Mouse (Mus musculus) forebrain, embryonic 11.5 days (tissue): ENCODE measurements at regions not wholly inside any gene's neighbourhood (a gene's known extent, or its start where the extent isn't known, plus 50 kb on each side); places are given as distances from the start of the nearest gene placed in this dataset.

Source experiments
- ATAC-seq: fragments of 200-750 bp; cut with Nextera tagmentation; replicated peaks from 2 replicates; pipeline ENCODE4 v1.8.0; 2017; ENCODE audit warnings: moderate TSS enrichment; ENCODE audit not compliant: low FRiP score
- DNase-seq: peaks from one replicate; pipeline ENCODE4 v3.0.0-alpha.2; 2017; ENCODE audit warnings: low spot score
- H3K27ac ChIP-seq: fragments of 300-500 bp; sonication (generic); 2 replicates; pipeline ENCODE4 v1.5.1; 2014; ENCODE audit warnings: low read depth, low read length
- H3K27me3 ChIP-seq: fragments of 300-500 bp; sonication (generic); 2 replicates; pipeline ENCODE4 v1.6.1; 2014; ENCODE audit warnings: mild to moderate bottlenecking, low read length, mixed read lengths; ENCODE audit not compliant: control insufficient read depth, insufficient read depth
- H3K36me3 ChIP-seq: fragments of 300-500 bp; sonication (generic); 2 replicates; pipeline ENCODE4 v1.6.1; 2014; ENCODE audit warnings: mild to moderate bottlenecking, low read length, moderate library complexity, mixed read lengths; ENCODE audit not compliant: control insufficient read depth, insufficient read depth
- H3K4me1 ChIP-seq: fragments of 300-500 bp; sonication (generic); replicated peaks from 2 replicates; pipeline ENCODE4 v1.6.1; 2014; ENCODE audit warnings: low read length, mixed read lengths; ENCODE audit not compliant: control insufficient read depth, insufficient read depth
- H3K4me2 ChIP-seq: fragments of 300-500 bp; sonication (generic); 2 replicates; pipeline ENCODE4 v1.6.1; 2014; ENCODE audit warnings: low read depth, mild to moderate bottlenecking, low read length, moderate library complexity, mixed read lengths; ENCODE audit not compliant: severe bottlenecking
- H3K4me3 ChIP-seq: fragments of 300-500 bp; sonication (generic); 2 replicates; pipeline ENCODE4 v1.5.1; 2014; ENCODE audit warnings: low read depth, low read length
- H3K9ac ChIP-seq: fragments of 300-500 bp; sonication (generic); 2 replicates; pipeline ENCODE4 v1.6.1; 2014; ENCODE audit warnings: low read length
- H3K9me3 ChIP-seq: fragments of 300-500 bp; sonication (generic); 2 replicates; pipeline ENCODE4 v1.6.1; 2016; ENCODE audit warnings: low read length, mixed read lengths; ENCODE audit not compliant: control insufficient read depth
- WGBS: fragments of 180-500 bp; shearing (Covaris S2); extraction: QIAGEN DNeasy Blood & Tissue Kit; methylation state at CpG from one replicate; pipeline ENCODE4 v1.1.7; 2014; 5-methylcytosine and 5-hydroxymethylcytosine counted together

- H3K4me2 ChIP-seq, result no peak overlapping the region
- no peak overlapping the region for H3K4me3 ChIP-seq
- H3K9me3 ChIP-seq, result no peaks in the 10 kb centered on the region
- no peaks in the 10 kb centered on the region for H3K4me1 ChIP-seq
- H3K27ac ChIP-seq, result no peak overlapping the region
- 59% methylated on average over 13 of the region's 13 CpGs for WGBS
- no peak for ATAC-seq
- no peaks in the 10 kb centered on the region for H3K27me3 ChIP-seq
- no peak for DNase-seq
- no peak overlapping the region for H3K9ac ChIP-seq
- no peaks in the 10 kb centered on the region for H3K36me3 ChIP-seq
Measured at GRCm38 (mm10) chr2:178927038-178927660, 496.8 kb downstream of the Cdh26 start.

DNA sequence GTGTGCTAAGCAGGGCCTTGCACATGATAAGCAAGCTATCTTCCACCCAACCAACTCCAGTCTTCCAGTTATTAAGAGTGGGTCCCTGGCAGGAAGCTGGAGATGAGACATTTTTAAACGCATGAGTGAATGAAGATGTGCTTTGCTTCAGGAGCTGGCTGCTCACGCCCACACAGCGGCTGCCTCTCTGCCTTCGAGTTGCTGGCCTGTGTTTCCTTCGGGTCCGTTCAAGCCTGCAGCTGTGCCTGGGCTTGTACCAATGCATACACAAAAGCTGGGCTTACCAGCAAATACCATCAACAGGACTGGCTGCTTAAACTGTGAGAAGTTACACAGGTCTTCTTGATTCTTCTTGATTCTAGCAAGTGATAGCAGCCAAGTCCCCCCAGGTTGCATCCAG, 498.7 kb downstream of the Cdh26 start:
- Histone ChIP-seq H3K4me1 (no peaks in the 10 kb centered on the region), H3K27me3 (no peaks in the 10 kb centered on the region), H3K9me3 (no peaks in the 10 kb centered on the region), H3K4me2 (no peak overlapping the region), H3K36me3 (no peaks in the 10 kb centered on the region), H3K9ac (no peak overlapping the region), H3K4me3 (no peak overlapping the region), H3K27ac (no peak overlapping the region)
- no peak for DNase-seq
- ATAC-seq, result no peak
- WGBS, result 80% methylated on average over 6 of the region's 6 CpGs

- 75% methylated on average over 2 of the region's 2 CpGs for WGBS
- Histone ChIP-seq H3K4me3 (no peak overlapping the region), H3K4me1 (no peaks in the 10 kb centered on the region), H3K27ac (no peak overlapping the region), H3K4me2 (no peak overlapping the region), H3K9ac (no peak overlapping the region), H3K36me3 (no peaks in the 10 kb centered on the region), H3K9me3 (no peaks in the 10 kb centered on the region), H3K27me3 (no peaks in the 10 kb centered on the region)
- ATAC-seq (no peak), DNase-seq (no peak)
Measured at GRCm38 (mm10) chr2:178930125-178930524, 499.8 kb downstream of the Cdh26 start.

- no peak overlapping the region for H3K4me3 ChIP-seq
- H3K36me3 ChIP-seq, result no peaks in the 10 kb centered on the region
- no peaks in the 10 kb centered on the region for H3K27me3 ChIP-seq
- H3K4me2 ChIP-seq, result no peak overlapping the region
- H3K27ac ChIP-seq, result no peak overlapping the region
- H3K9me3 ChIP-seq, result no peaks in the 10 kb centered on the region
- WGBS, result 55% methylated on average over 6 of the region's 6 CpGs
- DNase-seq (no peak), ATAC-seq (peak; percentile 42)
- H3K9ac ChIP-seq, result no peak overlapping the region
- H3K4me1 ChIP-seq, result peaks cover 9% of the 10 kb centered on the region; the same call in 1 of the 2 replicates
Measured at GRCm38 (mm10) chr2:178948471-178948870, 493.8 kb upstream of the Cdh4 start.

- H3K4me2 ChIP-seq, result no peak overlapping the region
- DNase-seq, result no peak
- no peaks in the 10 kb centered on the region for H3K36me3 ChIP-seq
- no peaks in the 10 kb centered on the region for H3K9me3 ChIP-seq
- no peak overlapping the region for H3K4me3 ChIP-seq
- H3K9ac ChIP-seq, result no peak overlapping the region
- ATAC-seq, result 0 out of 2 replicates have a peak, but pooled peaks have one; percentile 14
- peaks cover 9% of the 10 kb centered on the region; the same call in 1 of the 2 replicates for H3K4me1 ChIP-seq
- WGBS, result 16% methylated on average over 4 of the region's 4 CpGs
- no peak overlapping the region for H3K27ac ChIP-seq
- no peaks in the 10 kb centered on the region for H3K27me3 ChIP-seq
Measured at GRCm38 (mm10) chr2:178949103-178949502, 493.1 kb upstream of the Cdh4 start.

DNA sequence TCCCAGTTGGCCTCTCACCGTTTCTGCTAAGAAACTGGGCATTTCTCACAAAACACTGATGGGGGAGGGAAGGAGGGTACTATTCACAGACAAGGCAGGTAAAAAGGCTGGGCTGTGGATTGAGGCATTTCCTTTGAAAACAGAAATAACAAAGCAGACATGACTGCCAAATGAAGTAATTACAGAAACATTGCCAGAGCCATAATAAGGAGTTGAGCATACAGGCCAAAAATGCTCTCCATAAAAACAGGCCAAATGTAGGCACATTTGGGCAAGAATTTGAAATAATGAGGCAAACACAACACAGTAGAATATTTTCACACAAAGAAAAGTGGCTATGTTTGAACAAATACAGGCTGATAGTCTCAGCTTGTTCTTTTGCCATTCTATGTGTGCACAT, 491.9 kb upstream of the Cdh4 start:
- WGBS, result 37% methylated on average over 1 of the region's 1 CpGs
- no peaks in the 10 kb centered on the region for H3K27me3 ChIP-seq
- no peak overlapping the region for H3K4me2 ChIP-seq
- ATAC-seq (no peak), DNase-seq (no peak)
- H3K9me3 ChIP-seq, result no peaks in the 10 kb centered on the region
- H3K27ac ChIP-seq, result no peak overlapping the region
- no peaks in the 10 kb centered on the region for H3K36me3 ChIP-seq
- no peak overlapping the region for H3K9ac ChIP-seq
- H3K4me3 ChIP-seq, result no peak overlapping the region
- H3K4me1 ChIP-seq, result peaks cover 9% of the 10 kb centered on the region; the same call in 1 of the 2 replicates

DNA sequence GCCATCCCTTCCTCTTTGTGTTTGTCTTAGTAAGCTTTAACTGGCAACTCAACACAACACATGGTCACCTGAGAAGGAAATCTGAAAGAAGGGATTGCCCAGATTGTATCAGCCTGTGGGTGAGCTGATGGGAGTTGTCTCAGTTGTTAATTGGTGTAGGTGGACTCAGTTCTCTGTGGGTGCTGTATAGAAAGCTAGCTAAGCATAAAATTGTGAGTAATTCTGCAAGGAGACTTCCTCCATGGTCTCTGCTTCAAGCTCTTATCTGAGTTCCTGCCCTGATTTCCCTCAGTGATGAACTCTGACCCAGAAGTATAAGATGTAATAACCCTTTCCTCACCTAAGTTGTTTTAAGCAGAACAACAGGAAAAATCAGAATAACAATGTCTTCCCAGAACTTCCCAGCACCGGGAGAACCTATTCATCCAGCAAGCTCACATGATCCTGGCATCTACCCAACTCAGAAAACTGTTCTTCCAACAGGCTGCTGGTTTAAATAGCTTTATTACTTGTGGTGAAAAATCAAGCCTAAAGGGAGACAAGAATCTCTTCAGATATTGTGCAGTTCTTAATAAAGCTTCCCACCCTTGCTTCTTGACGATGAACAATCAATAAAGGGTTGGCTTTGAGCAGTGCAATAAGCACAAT, 487.7 kb upstream of the Cdh4 start:
- H3K9ac ChIP-seq, result no peak overlapping the region
- WGBS, result 86% methylated on average over 2 of the region's 2 CpGs
- no peaks in the 10 kb centered on the region; the same call in 1 of the 2 replicates for H3K4me1 ChIP-seq
- ATAC-seq (no peak), DNase-seq (no peak)
- H3K4me2 ChIP-seq, result no peak overlapping the region
- no peak overlapping the region for H3K4me3 ChIP-seq
- H3K27ac ChIP-seq, result no peak overlapping the region
- H3K9me3 ChIP-seq, result no peaks in the 10 kb centered on the region
- H3K36me3 ChIP-seq, result no peaks in the 10 kb centered on the region
- no peaks in the 10 kb centered on the region for H3K27me3 ChIP-seq

DNA sequence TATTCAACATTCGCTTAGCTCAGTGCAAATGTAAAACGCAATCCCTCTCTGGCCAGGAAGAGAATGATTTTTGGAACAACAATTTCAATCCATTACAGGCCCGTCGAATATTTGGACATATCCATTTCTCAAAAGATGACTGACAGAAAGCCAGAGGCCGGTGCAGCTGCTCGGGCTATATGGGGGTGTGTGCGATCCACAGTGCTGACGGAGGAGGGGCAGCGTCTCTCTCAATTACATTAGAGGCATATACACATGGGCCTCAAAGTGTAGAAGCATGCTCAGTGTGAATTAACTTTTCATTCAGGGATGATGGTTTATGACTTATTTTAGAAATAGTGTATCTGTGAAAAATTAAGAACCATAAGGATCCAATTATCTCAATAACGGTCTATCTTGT, 483.4 kb upstream of the Cdh4 start:
- Histone ChIP-seq H3K36me3 (no peaks in the 10 kb centered on the region), H3K4me3 (no peak overlapping the region), H3K4me2 (no peak overlapping the region), H3K27ac (no peak overlapping the region), H3K27me3 (no peaks in the 10 kb centered on the region), H3K9me3 (no peaks in the 10 kb centered on the region), H3K9ac (no peak overlapping the region), H3K4me1 (no peaks in the 10 kb centered on the region)
- ATAC-seq, result no peak
- DNase-seq, result no peak
- WGBS, result 79% methylated on average over 10 of the region's 10 CpGs

- Histone ChIP-seq H3K36me3 (no peaks in the 10 kb centered on the region), H3K27ac (no peak overlapping the region), H3K9me3 (no peaks in the 10 kb centered on the region), H3K4me3 (no peak overlapping the region), H3K4me1 (no peaks in the 10 kb centered on the region), H3K27me3 (no peaks in the 10 kb centered on the region), H3K9ac (no peak overlapping the region), H3K4me2 (no peak overlapping the region)
- ATAC-seq, result no peak
- 74% methylated on average over 6 of the region's 6 CpGs for WGBS
- no peak for DNase-seq
Measured at GRCm38 (mm10) chr2:178959603-178960002, 482.6 kb upstream of the Cdh4 start.
